Mouse (Mus musculus): Measurements from ENCODE around the gene Wdr82. TPM values are rescaled to one million over a fixed set of nuclear protein-coding genes. Genes with fewer than 3 reads are reported as not detected.

Gene Wdr82
- total and polyA plus RNA-seq, 3 experiments, result 15.1 to 103 (median 92.0) TPM

GRCm38 (mm10) chr9:106197081-106197713 is 26.5 kb downstream of the Wdr82 start:
- ATAC-seq (ENCODE audit: extremely low read depth, insufficient number of reproducible peaks, low FRiP score, poor library complexity, severe bottlenecking) (no peak), DNase-seq (ENCODE audit: low spot score) (no peak)
- Histone ChIP-seq H3K4me3 (ENCODE audit: low read depth, low read length) (no peak overlapping the region), H3K9me3 (replicated peaks) (no peaks in the 10 kb centered on the region), H3K4me1 (ENCODE audit: insufficient read depth, low read depth, low read length) (peaks cover 57% of the 10 kb centered on the region), H3K27me3 (ENCODE audit: insufficient read depth, low read length) (no peaks in the 10 kb centered on the region), H3K36me3 (replicated peaks) (peaks cover 58% of the 10 kb centered on the region)
- TF ChIP-seq GATA1 (IDR thresholded peaks at IDR 0.05; ENCODE audit: borderline replicate concordance, low read length) (no peak), CTCF (IDR thresholded peaks at IDR 0.05; ENCODE audit: low read depth, low read length) (no peak), TAL1 (conservative IDR thresholded peaks at IDR 0.05; ENCODE audit: low read depth, low read length) (no peak), POLR2AphosphoS5 (IDR thresholded peaks at IDR 0.05; ENCODE audit: insufficient replicate concordance, low read depth, low read length) (no peak), GATA2 (IDR thresholded peaks at IDR 0.05; ENCODE audit: borderline replicate concordance, low read depth, low read length) (no peak)

GRCm38 (mm10) chr9:106197732-106198131 is 27.0 kb downstream of the Wdr82 start:
- DNase-seq (ENCODE audit: low spot score) (no peak), ATAC-seq (ENCODE audit: extremely low read depth, insufficient number of reproducible peaks, low FRiP score, poor library complexity, severe bottlenecking) (no peak)
- peaks cover 57% of the 10 kb centered on the region for H3K4me1 ChIP-seq (ENCODE audit: insufficient read depth, low read depth, low read length)
- TF ChIP-seq TAL1 (conservative IDR thresholded peaks at IDR 0.05; ENCODE audit: low read depth, low read length), result no peak
- no peak for TF ChIP-seq POLR2AphosphoS5 (IDR thresholded peaks at IDR 0.05; ENCODE audit: insufficient replicate concordance, low read depth, low read length)
- no peak for TF ChIP-seq CTCF (IDR thresholded peaks at IDR 0.05; ENCODE audit: low read depth, low read length)
- TF ChIP-seq GATA2 (IDR thresholded peaks at IDR 0.05; ENCODE audit: borderline replicate concordance, low read depth, low read length), result no peak
- no peak for TF ChIP-seq GATA1 (IDR thresholded peaks at IDR 0.05; ENCODE audit: borderline replicate concordance, low read length)
- no peaks in the 10 kb centered on the region for H3K27me3 ChIP-seq (ENCODE audit: insufficient read depth, low read length)
- peaks cover 52% of the 10 kb centered on the region for H3K36me3 ChIP-seq (replicated peaks)
- peak overlapping the region; percentile 48; the same call in 1 of the 2 replicates for H3K4me3 ChIP-seq (ENCODE audit: low read depth, low read length)
- no peaks in the 10 kb centered on the region for H3K9me3 ChIP-seq (replicated peaks)

- no peak for TF ChIP-seq GATA1 (IDR thresholded peaks at IDR 0.05; ENCODE audit: borderline replicate concordance, low read length)
- no peak for TF ChIP-seq POLR2AphosphoS5 (IDR thresholded peaks at IDR 0.05; ENCODE audit: insufficient replicate concordance, low read depth, low read length)
- TF ChIP-seq TAL1 (conservative IDR thresholded peaks at IDR 0.05; ENCODE audit: low read depth, low read length), result no peak
- TF ChIP-seq CTCF (IDR thresholded peaks at IDR 0.05; ENCODE audit: low read depth, low read length), result no peak
- no peak for TF ChIP-seq GATA2 (IDR thresholded peaks at IDR 0.05; ENCODE audit: borderline replicate concordance, low read depth, low read length)
- H3K4me1 ChIP-seq (ENCODE audit: insufficient read depth, low read depth, low read length), result peaks cover 57% of the 10 kb centered on the region
- ATAC-seq (ENCODE audit: extremely low read depth, insufficient number of reproducible peaks, low FRiP score, poor library complexity, severe bottlenecking) (peak; percentile 43), DNase-seq (ENCODE audit: low spot score) (peak; percentile 82)
- peaks cover 41% of the 10 kb centered on the region for H3K36me3 ChIP-seq (replicated peaks)
- peak overlapping the region; percentile 78 for H3K4me3 ChIP-seq (ENCODE audit: low read depth, low read length)
- H3K27me3 ChIP-seq (ENCODE audit: insufficient read depth, low read length), result no peaks in the 10 kb centered on the region
- no peaks in the 10 kb centered on the region for H3K9me3 ChIP-seq (replicated peaks)
Observed at GRCm38 (mm10) chr9:106198962-106199458, 28.3 kb downstream of the Wdr82 start.

- no peak for ATAC-seq (ENCODE audit: extremely low read depth, insufficient number of reproducible peaks, low FRiP score, poor library complexity, severe bottlenecking)
- H3K9me3 ChIP-seq (replicated peaks), result no peaks in the 10 kb centered on the region
- H3K4me3 ChIP-seq (ENCODE audit: low read depth, low read length), result peak within 1 kb of the TSS; percentile 78
- TF ChIP-seq GATA1 (IDR thresholded peaks at IDR 0.05; ENCODE audit: borderline replicate concordance, low read length), result no peak
- H3K36me3 ChIP-seq (replicated peaks), result peaks cover 41% of the 10 kb centered on the region
- H3K27me3 ChIP-seq (ENCODE audit: insufficient read depth, low read length), result no peaks in the 10 kb centered on the region
- peak; percentile 28 for DNase-seq (ENCODE audit: low spot score)
- peaks cover 60% of the 10 kb centered on the region for H3K4me1 ChIP-seq (ENCODE audit: insufficient read depth, low read depth, low read length)
Observed at GRCm38 (mm10) chr9:106199535-106200272, 29.0 kb downstream of the Wdr82 start, which contains the start of gene Ppm1m. Gene Ppm1m (minus strand): TSS chr9:106199746.

GRCm38 (mm10) chr9:106201895-106202294 is 31.2 kb downstream of the Wdr82 start:
- Histone ChIP-seq H3K36me3 (replicated peaks) (peaks cover 39% of the 10 kb centered on the region), H3K9me3 (replicated peaks) (no peaks in the 10 kb centered on the region), H3K4me1 (ENCODE audit: insufficient read depth, low read depth, low read length) (peaks cover 78% of the 10 kb centered on the region), H3K27me3 (ENCODE audit: insufficient read depth, low read length) (no peaks in the 10 kb centered on the region), H3K4me3 (ENCODE audit: low read depth, low read length) (peak overlapping the region; percentile 83; the same call in 1 of the 2 replicates)
- DNase-seq (ENCODE audit: low spot score), result no peak
- no peak for TF ChIP-seq CTCF (IDR thresholded peaks at IDR 0.05; ENCODE audit: low read depth, low read length)
- no peak for TF ChIP-seq GATA1 (IDR thresholded peaks at IDR 0.05; ENCODE audit: borderline replicate concordance, low read length)
- no peak for TF ChIP-seq GATA2 (IDR thresholded peaks at IDR 0.05; ENCODE audit: borderline replicate concordance, low read depth, low read length)
- TF ChIP-seq POLR2AphosphoS5 (IDR thresholded peaks at IDR 0.05; ENCODE audit: insufficient replicate concordance, low read depth, low read length), result no peak
- ATAC-seq (ENCODE audit: extremely low read depth, insufficient number of reproducible peaks, low FRiP score, poor library complexity, severe bottlenecking), result no peak

GRCm38 (mm10) chr9:106202819-106203636 is 32.3 kb downstream of the Wdr82 start, which contains the start of gene Twf2:
Gene Twf2 (plus strand): TSS chr9:106203108.
- peak; percentile 97 for DNase-seq (ENCODE audit: low spot score)
- Histone ChIP-seq H3K4me3 (ENCODE audit: low read depth, low read length) (peak within 1 kb of the TSS; percentile 83), H3K36me3 (replicated peaks) (peaks cover 39% of the 10 kb centered on the region), H3K4me1 (ENCODE audit: insufficient read depth, low read depth, low read length) (peaks cover 77% of the 10 kb centered on the region), H3K27me3 (ENCODE audit: insufficient read depth, low read length) (no peaks in the 10 kb centered on the region), H3K9me3 (replicated peaks) (no peaks in the 10 kb centered on the region)
- peak; percentile 73 for ATAC-seq (ENCODE audit: extremely low read depth, insufficient number of reproducible peaks, low FRiP score, poor library complexity, severe bottlenecking)
- TF ChIP-seq POLR2AphosphoS5 (IDR thresholded peaks at IDR 0.05; ENCODE audit: insufficient replicate concordance, low read depth, low read length) (no peak), GATA2 (IDR thresholded peaks at IDR 0.05; ENCODE audit: borderline replicate concordance, low read depth, low read length) (no peak), GATA1 (IDR thresholded peaks at IDR 0.05; ENCODE audit: borderline replicate concordance, low read length) (no peak), TAL1 (conservative IDR thresholded peaks at IDR 0.05; ENCODE audit: low read depth, low read length) (no peak), CTCF (IDR thresholded peaks at IDR 0.05; ENCODE audit: low read depth, low read length) (no peak)

Measured in G1E (cell line).